1 mouse cellular context compared by ENCODE assay signal in the genomic region with DNA sequence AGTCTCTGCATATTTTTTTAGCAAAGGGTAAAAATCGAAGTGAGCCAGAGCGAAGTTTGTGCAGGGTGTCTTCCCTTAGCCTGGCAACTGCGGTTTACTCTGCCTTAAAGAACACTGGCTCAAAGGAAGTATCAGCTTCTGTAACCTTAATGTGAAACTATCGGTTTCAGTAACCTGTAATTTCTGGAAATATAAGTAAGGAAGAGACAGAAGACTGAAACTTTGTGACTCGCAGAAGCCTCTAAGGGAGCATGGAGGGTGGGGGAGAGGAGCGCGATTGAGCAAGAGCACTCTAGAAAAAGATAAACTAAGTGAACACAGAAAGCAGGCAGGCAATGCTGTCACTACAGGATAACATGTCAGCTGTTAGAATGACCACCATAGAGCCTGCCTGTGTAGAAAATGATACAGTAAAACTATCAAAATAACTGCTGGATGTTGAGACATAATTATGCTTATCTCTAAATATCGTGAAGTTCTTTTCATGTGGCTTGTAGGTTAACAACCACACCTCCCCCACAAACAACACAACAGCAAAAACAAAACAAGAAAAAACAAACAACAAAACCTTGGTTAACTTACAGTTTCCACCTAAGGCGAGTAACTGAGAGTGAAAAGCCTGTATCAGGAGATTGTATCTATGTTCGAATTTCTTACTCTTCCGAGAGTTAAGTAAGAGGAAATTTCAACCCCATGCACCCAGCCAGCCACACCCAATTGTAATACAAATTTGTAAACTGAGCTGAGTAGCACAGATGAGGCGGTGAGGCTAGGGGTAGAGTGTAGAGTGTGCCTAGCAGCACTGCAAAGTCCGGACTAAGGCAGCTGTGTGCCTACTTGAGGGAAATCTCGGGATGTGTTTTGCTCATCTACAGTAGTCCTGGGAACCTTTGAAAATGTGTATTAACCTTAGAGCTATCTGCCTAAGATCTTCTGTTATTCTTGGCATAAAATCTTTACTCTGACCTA.
TF ChIP-seq lines count a peak whose summit lies in the region.

No protein-coding gene starts in this region.

TF ChIP-seq in MEL, 35 proteins besides CTCF, POLR2A, EP300 and RAD21 (continued from another document):
- TF ChIP-seq USF1 (IDR thresholded peaks at IDR 0.05; ENCODE audit: low read depth, low read length) (no peak), UBTF (IDR thresholded peaks at IDR 0.05; ENCODE audit: borderline replicate concordance, insufficient read depth, low read depth, low read length) (no peak), MYB (IDR thresholded peaks at IDR 0.05; ENCODE audit: low read depth, low read length) (no peak), ZMIZ1 (IDR thresholded peaks at IDR 0.05; ENCODE audit: low read depth, low read length) (no peak), ETS1 (IDR thresholded peaks at IDR 0.05; ENCODE audit: low read depth, low read length) (peak; percentile 60; the same call in 1 of the 2 replicates), NRF1 (IDR thresholded peaks at IDR 0.05; ENCODE audit: insufficient read depth, low read depth, low read length, poor library complexity, severe bottlenecking) (no peak), E2F4 (IDR thresholded peaks at IDR 0.05; ENCODE audit: borderline replicate concordance, low read depth, low read length) (no peak), TCF12 (IDR thresholded peaks at IDR 0.05; ENCODE audit: low read depth, low read length) (peak; percentile 5; the same call in 1 of the 2 replicates), MXI1 (IDR thresholded peaks at IDR 0.05; ENCODE audit: low read depth, low read length) (no peak; the same call in 1 of the 2 replicates), TAL1 (IDR thresholded peaks at IDR 0.05; ENCODE audit: low read length) (peak; percentile 61), USF2 (IDR thresholded peaks at IDR 0.05; ENCODE audit: borderline replicate concordance in 1 of 2, insufficient read depth in 1 of 2, low read depth in 1 of 2, low read length in 2 of 2) (no peak), KAT2A (conservative IDR thresholded peaks at IDR 0.05; ENCODE audit: low read depth, low read length) (no peak), ZC3H11A (IDR thresholded peaks at IDR 0.05; ENCODE audit: low read depth, low read length) (no peak), CHD1 (IDR thresholded peaks at IDR 0.05; ENCODE audit: low read depth, low read length) (no peak), SMC3 (IDR thresholded peaks at IDR 0.05; ENCODE audit: low read depth, low read length) (no peak), MEF2A (IDR thresholded peaks at IDR 0.05; ENCODE audit: extremely low read depth, insufficient replicate concordance, low read depth, low read length, poor library complexity, severe bottlenecking) (no peak), BHLHE40 (IDR thresholded peaks at IDR 0.05; ENCODE audit: borderline replicate concordance, low read depth, low read length) (no peak), ELF1 (IDR thresholded peaks at IDR 0.05; ENCODE audit: low read depth, low read length) (no peak), ZKSCAN1 (IDR thresholded peaks at IDR 0.05; ENCODE audit: low read depth, low read length) (no peak), SIN3A (IDR thresholded peaks at IDR 0.05; ENCODE audit: low read length) (no peak), TBP (IDR thresholded peaks at IDR 0.05; ENCODE audit: low read depth, low read length) (no peak), RCOR1 (IDR thresholded peaks at IDR 0.05; ENCODE audit: low read depth, low read length) (no peak), POLR2AphosphoS5 (IDR thresholded peaks at IDR 0.05; ENCODE audit: borderline replicate concordance, low read depth, low read length) (no peak), GABPA (IDR thresholded peaks at IDR 0.05; ENCODE audit: low read depth, low read length) (no peak), NELFE (IDR thresholded peaks at IDR 0.05; ENCODE audit: low read depth, low read length) (no peak), ZNF384 (IDR thresholded peaks at IDR 0.05; ENCODE audit: low read depth, low read length) (no peak), GATA1 (IDR thresholded peaks at IDR 0.05; ENCODE audit: low read depth, low read length) (peak; percentile 63), MAFK (IDR thresholded peaks at IDR 0.05; ENCODE audit: borderline replicate concordance, low read depth, low read length) (no peak), MAX (IDR thresholded peaks at IDR 0.05; ENCODE audit: low read length) (no peak), MYC (IDR thresholded peaks at IDR 0.05; ENCODE audit: low read depth, low read length) (0 out of 2 replicates have a peak, but pooled peaks have one; percentile 15), MAZ (IDR thresholded peaks at IDR 0.05; ENCODE audit: low read depth, low read length) (no peak), HCFC1 (IDR thresholded peaks at IDR 0.05; ENCODE audit: low read depth, low read length) (no peak; the same call in 1 of the 2 replicates), JUND (IDR thresholded peaks at IDR 0.05; ENCODE audit: low read depth, low read length) (no peak), POLR2AphosphoS2 (IDR thresholded peaks at IDR 0.05; ENCODE audit: low read length) (no peak)
TF ChIP-seq in MEL: peak in this region for 5.
